Comparison of ENCODE assay signal across 10 mouse cellular contexts in genomic region chr5:151054100-151054742, GRCm38 (mm10).
DNase-seq lines count a peak whose midpoint lies in the region; ATAC-seq and TF ChIP-seq lines count a peak whose summit lies in the region.
"Had no signal": no experiment of that assay in that cellular context is flagged by ENCODE, and none has a peak within 500 bp of the region (broad histone marks: within the 10 kb centered on the region; RNA-seq: fewer than 3 reads in every experiment).

No protein-coding gene starts in this region.

- H3K4me3 ChIP-seq in kidney, embryonic 16.5 days (ENCODE audit: low read length) = no peak overlapping the region
- no peak overlapping the region for H3K4me3 ChIP-seq in forebrain, embryonic 10.5 days

- no peak overlapping the region for H3K4me2 ChIP-seq in kidney, embryonic 16.5 days (replicated peaks; ENCODE audit: low read depth, low read length)

- no peak for DNase-seq in kidney, adult 8-10 months
- peak; percentile 42 for DNase-seq in brain, embryonic 14.5 days (ENCODE audit: low read depth)
- DNase-seq in forebrain, embryonic 10.5 days (ENCODE audit: extremely low spot score, low spot score) = no peak
- DNase-seq in lung, postnatal 36 days = peak; percentile 40
- no peak for DNase-seq in adrenal gland, postnatal 14 days
- DNase-seq: cerebellum, postnatal 36 days; kidney, adult 11 months had no signal

- WGBS in kidney, embryonic 16.5 days = 22% methylated on average over 7 of the region's 7 CpGs
- 38% methylated on average over 7 of the region's 7 CpGs for WGBS in forebrain, embryonic 10.5 days

- peak overlapping the region; percentile 70 for H3K27ac ChIP-seq in kidney, embryonic 16.5 days (ENCODE audit: low read length)
- peak overlapping the region; percentile 59 for H3K27ac ChIP-seq in forebrain, embryonic 10.5 days
- H3K27ac ChIP-seq: liver, embryonic 14.5 days had no signal

- no peak for TF ChIP-seq CTCF in brain, embryonic 14.5 days (IDR thresholded peaks at IDR 0.05; ENCODE audit: borderline replicate concordance, extremely low read depth, insufficient read depth, insufficient read length)

- H3K27me3 ChIP-seq in kidney, embryonic 16.5 days (ENCODE audit: insufficient read depth, low read length) = no peaks in the 10 kb centered on the region
- no peaks in the 10 kb centered on the region for H3K27me3 ChIP-seq in forebrain, embryonic 10.5 days (ENCODE audit: poor library complexity, severe bottlenecking)

- H3K36me3 ChIP-seq in kidney, embryonic 16.5 days (ENCODE audit: insufficient read depth, low read length) = peaks cover 10% of the 10 kb centered on the region
- H3K36me3 ChIP-seq in forebrain, embryonic 10.5 days (replicated peaks) = peaks cover 6% of the 10 kb centered on the region

- H3K9me3 ChIP-seq in kidney, embryonic 16.5 days (ENCODE audit: low read length) = peaks cover 5% of the 10 kb centered on the region
- H3K9me3 ChIP-seq in forebrain, embryonic 10.5 days = peaks cover 4% of the 10 kb centered on the region; the same call in 1 of the 2 replicates

- H3K9ac ChIP-seq in kidney, embryonic 16.5 days (replicated peaks; ENCODE audit: low read length) = no peak overlapping the region
- H3K9ac ChIP-seq: liver, embryonic 14.5 days had no signal

- ATAC-seq in kidney, embryonic 16.5 days (ENCODE audit: low FRiP score, low TSS enrichment) = peak; percentile 69; the same call in 1 of the 2 replicates
- ATAC-seq in erythroid progenitor cell, adult 5-6 weeks (replicated peaks; ENCODE audit: low FRiP score, poor library complexity, severe bottlenecking) = no peak

- no peak for TF ChIP-seq POLR2A in brain, embryonic 14.5 days (IDR thresholded peaks at IDR 0.05; ENCODE audit: borderline replicate concordance, extremely low read depth, insufficient read depth, insufficient read length, poor library complexity, severe bottlenecking)

- peaks cover 36% of the 10 kb centered on the region for H3K4me1 ChIP-seq in kidney, embryonic 16.5 days (ENCODE audit: insufficient read depth, low read length)
- peaks cover 35% of the 10 kb centered on the region for H3K4me1 ChIP-seq in forebrain, embryonic 10.5 days

Comparison
In these comparisons a context has a peak if more than half of its experiments do, and no peak if none do; other contexts are left out.
1. DNase-seq: peak in brain, embryonic 14.5 days (single experiment) and lung, postnatal 36 days (single experiment); none in kidney, adult 8-10 months (0 of 2), forebrain, embryonic 10.5 days (single experiment) and adrenal gland, postnatal 14 days (single experiment).